Mouse (Mus musculus) heart, adult 2 months (tissue): ENCODE data around the gene Ccdc163.

Experiments
- CTCF ChIP-seq: fragments of 200-600 bp; IDR thresholded peaks from 2 replicates; pipeline ENCODE4 v1.8.1; 2022; ENCODE audit warnings: antibody characterized with exemption, mild to moderate bottlenecking, moderate library complexity
- EP300 ChIP-seq: fragments of 200-500 bp; IDR thresholded peaks from 2 replicates; pipeline ENCODE4 v1.6.1; 2011; ENCODE audit warnings: low read depth, low read length, control low read depth; ENCODE audit not compliant: insufficient read depth
- POLR2A ChIP-seq: fragments of 200-500 bp; IDR thresholded peaks from 2 replicates; pipeline ENCODE4 v1.6.1; 2011; ENCODE audit warnings: mild to moderate bottlenecking, low read depth, low read length, control low read depth; ENCODE audit not compliant: insufficient read depth

- no peak for TF ChIP-seq EP300
- TF ChIP-seq CTCF, result no peak
- no peak for TF ChIP-seq POLR2A
Measured at GRCm38 (mm10) chr4:116722230-116722629, 13.9 kb downstream of the Ccdc163 start.
